Mouse (Mus musculus) kidney, postnatal 14 days (tissue): ENCODE data around the gene Auts2.

Experiments used
- DNase-seq: peaks from one replicate; pipeline ENCODE4 v3.0.0; 2022; ENCODE audit warnings: mixed read lengths

Gene Auts2

GRCm38 (mm10) chr5:132314300-132314699 is 228.8 kb downstream of the Auts2 start:
- no peak for DNase-seq

- DNase-seq, result no peak
These were observed 236.1 kb downstream of the Auts2 start for GRCm38 (mm10) chr5:132307000-132307399.

- DNase-seq, result peak; percentile 41
These were observed 237.7 kb downstream of the Auts2 start for GRCm38 (mm10) chr5:132305354-132305934.

- no peak for DNase-seq
These were observed 240.4 kb downstream of the Auts2 start for GRCm38 (mm10) chr5:132302778-132303177.

GRCm38 (mm10) chr5:132300794-132301193 is 242.3 kb downstream of the Auts2 start:
- DNase-seq, result no peak

GRCm38 (mm10) chr5:132299716-132300115 is 243.4 kb downstream of the Auts2 start:
- DNase-seq, result no peak

GRCm38 (mm10) chr5:132298996-132299395 is 244.1 kb downstream of the Auts2 start:
- DNase-seq, result no peak

GRCm38 (mm10) chr5:132297309-132297708 is 245.8 kb downstream of the Auts2 start:
- DNase-seq, result no peak

GRCm38 (mm10) chr5:132294469-132294868 is 248.7 kb downstream of the Auts2 start:
- DNase-seq, result no peak

GRCm38 (mm10) chr5:132292932-132293331 is 250.2 kb downstream of the Auts2 start:
- DNase-seq, result no peak

- DNase-seq, result no peak
These were observed 252.3 kb downstream of the Auts2 start for GRCm38 (mm10) chr5:132290606-132291535.

- no peak for DNase-seq
These were observed 259.4 kb downstream of the Auts2 start for GRCm38 (mm10) chr5:132283741-132284140.

GRCm38 (mm10) chr5:132274098-132274898 is 268.8 kb downstream of the Auts2 start:
- no peak for DNase-seq

- no peak for DNase-seq
These were observed 271.0 kb downstream of the Auts2 start for GRCm38 (mm10) chr5:132272132-132272531.

GRCm38 (mm10) chr5:132270896-132271295 is 272.2 kb downstream of the Auts2 start:
- DNase-seq, result no peak

- DNase-seq, result no peak
These were observed 273.1 kb downstream of the Auts2 start for GRCm38 (mm10) chr5:132270074-132270473.

- DNase-seq, result no peak
These were observed 274.7 kb downstream of the Auts2 start for GRCm38 (mm10) chr5:132268351-132268967.

- DNase-seq, result no peak
These were observed 278.1 kb downstream of the Auts2 start for GRCm38 (mm10) chr5:132265015-132265414.

- DNase-seq, result no peak
These were observed 281.4 kb downstream of the Auts2 start for GRCm38 (mm10) chr5:132261750-132262149.

GRCm38 (mm10) chr5:132258882-132259281 is 284.3 kb downstream of the Auts2 start:
- no peak for DNase-seq

GRCm38 (mm10) chr5:132255579-132255978 is 287.6 kb downstream of the Auts2 start:
- DNase-seq, result no peak

- DNase-seq, result no peak
These were observed 293.6 kb downstream of the Auts2 start for GRCm38 (mm10) chr5:132249523-132249922.

GRCm38 (mm10) chr5:132248069-132248468 is 295.1 kb downstream of the Auts2 start:
- DNase-seq, result no peak
